Mouse (Mus musculus) cerebellum, adult 9-11 months (tissue): Measurements from ENCODE around the gene Map6.

ENCODE experiments used
- DNase-seq: peaks from one replicate; pipeline ENCODE4 v3.0.0; 2022

The Map6 gene

DNA sequence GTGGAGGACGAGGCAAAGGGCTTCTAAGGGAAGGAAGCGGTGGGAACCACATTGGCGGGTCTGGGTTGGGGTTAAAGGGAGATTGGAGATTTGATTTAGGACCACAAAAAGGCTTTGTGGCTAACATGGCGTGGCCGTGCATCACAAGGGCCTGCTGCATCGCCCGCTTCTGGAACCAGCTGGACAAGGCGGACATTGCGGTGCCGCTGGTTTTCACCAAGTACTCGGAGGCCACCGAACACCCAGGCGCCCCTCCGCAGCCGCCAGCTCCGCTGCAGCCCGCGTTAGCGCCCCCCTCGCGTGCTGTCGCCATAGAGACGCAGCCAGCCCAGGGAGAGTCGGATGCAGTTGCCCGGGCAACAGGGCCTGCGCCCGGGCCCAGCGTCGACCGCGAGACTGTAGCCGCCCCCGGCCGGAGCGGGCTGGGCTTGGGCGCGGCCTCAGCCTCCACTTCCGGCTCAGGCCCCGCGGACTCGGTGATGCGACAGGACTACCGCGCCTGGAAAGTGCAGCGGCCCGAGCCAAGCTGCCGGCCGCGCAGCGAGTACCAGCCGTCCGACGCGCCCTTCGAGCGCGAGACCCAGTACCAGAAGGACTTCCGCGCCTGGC lies 754 bp downstream of the Map6 start:
- DNase-seq: peak; percentile 79

DNA sequence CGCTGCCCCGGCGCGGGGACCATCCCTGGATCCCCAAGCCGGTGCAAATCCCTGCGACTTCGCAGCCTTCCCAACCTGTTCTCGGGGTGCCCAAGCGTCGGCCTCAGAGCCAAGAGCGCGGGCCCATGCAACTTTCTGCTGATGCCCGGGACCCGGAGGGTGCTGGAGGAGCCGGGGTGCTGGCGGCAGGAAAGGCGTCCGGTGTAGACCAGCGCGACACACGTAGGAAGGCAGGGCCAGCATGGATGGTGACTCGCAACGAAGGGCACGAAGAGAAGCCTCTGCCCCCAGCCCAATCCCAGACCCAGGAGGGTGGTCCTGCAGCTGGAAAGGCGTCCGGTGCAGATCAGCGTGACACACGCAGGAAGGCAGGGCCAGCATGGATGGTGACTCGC lies 1.3 kb downstream of the Map6 start:
- DNase-seq: no peak

DNA sequence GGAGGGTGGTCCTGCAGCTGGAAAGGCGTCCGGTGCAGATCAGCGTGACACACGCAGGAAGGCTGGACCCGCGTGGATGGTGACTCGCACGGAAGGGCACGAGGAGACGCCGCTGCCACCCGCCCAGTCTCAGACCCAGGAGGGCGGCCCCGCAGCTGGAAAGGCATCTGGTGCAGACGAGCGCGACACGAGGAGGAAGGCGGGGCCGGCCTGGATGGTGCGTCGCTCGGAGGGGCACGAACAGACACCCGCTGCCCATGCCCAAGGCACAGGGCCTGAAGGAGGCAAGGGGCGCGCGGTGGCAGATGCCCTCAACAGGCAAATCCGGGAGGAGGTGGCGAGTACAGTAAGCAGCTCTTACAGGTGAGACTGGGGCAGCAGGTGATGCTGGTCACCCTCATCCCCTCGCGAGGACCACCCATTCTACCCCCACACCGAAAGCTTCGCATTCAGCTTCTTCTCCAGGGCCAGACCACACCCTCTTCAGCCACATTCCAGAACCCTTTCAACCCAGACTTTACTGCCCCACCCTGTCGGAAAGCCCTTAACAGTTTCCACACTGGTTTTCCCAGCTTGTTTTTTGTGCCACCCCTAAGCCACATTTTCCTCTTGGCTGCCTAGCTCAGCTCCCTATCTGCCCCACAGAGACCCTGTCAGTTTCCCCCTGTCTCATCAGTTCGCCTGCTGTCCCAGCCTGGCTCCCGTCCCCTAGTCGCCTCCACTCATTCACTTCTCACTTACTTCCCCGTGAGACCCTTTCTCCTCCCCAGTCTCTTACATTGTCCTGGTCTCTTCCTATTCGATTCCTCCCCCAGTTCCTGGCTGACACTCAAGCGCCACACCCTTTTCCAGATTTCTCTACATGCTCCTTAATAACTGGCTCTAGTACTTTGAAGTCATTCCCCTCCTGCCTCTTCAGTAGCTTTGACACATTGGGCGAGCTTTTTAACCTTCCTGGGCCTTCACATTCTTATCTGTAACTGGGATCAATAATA lies 2.0 kb downstream of the Map6 start:
- DNase-seq: peak; percentile 40

DNA sequence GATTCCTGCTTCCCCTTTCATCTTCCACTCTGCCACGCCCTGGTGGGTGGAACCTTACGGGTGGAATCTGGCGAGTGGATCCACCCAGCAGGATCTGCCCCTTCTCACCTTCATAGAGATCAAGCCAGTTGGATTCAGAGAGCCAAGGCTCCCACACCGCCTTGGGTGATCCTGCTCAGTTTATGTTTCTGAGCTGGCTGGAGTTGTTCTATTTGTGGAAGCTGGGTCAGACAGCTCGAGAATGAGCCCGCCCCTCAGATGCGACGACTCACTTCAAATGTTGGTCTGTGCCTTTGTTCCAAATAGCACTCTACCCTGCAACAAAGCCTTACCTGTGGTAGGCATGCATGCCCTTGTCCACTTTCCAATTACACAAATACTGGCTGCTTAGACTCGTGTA lies 4.4 kb downstream of the Map6 start:
- DNase-seq: no peak

DNA sequence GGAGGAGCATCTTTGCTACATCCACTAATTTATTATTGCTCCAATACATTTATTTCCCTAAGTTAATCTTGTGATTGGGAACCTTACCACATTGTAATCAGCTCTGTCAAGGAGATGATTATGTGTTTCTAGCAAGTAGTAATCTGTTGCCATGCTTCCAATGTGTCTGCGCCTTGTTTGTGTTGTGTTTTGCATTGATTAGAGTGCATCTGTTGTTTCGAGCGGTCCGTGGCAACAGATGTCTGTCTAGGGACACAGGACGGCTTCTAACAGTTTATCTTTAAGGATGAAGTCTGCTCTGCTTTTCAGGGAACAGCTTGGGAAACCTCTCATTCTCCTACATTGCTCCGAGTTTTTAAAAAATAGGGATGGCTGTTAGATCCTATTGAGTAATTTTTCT lies 7.9 kb downstream of the Map6 start:
- no peak for DNase-seq

DNA sequence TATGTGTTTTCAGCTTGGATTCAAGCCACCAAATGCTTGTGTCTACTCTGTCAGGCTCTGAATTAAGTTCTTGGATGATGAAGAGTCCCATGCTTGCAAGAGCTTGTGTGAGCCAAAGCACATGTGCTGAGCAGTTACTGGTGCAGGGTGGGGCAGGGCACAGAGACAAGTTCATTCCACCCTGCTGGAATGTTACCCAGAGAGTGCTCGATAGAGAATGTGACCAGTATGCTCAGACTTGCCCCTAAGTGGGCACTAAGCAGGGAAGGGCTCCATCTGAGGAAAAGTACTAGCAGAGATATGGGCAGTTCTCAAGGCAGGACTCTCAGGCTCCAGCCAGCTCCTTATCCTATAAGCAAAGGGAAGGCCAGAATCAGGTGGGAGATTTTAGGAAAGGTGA lies 9.4 kb downstream of the Map6 start:
- no peak for DNase-seq

DNA sequence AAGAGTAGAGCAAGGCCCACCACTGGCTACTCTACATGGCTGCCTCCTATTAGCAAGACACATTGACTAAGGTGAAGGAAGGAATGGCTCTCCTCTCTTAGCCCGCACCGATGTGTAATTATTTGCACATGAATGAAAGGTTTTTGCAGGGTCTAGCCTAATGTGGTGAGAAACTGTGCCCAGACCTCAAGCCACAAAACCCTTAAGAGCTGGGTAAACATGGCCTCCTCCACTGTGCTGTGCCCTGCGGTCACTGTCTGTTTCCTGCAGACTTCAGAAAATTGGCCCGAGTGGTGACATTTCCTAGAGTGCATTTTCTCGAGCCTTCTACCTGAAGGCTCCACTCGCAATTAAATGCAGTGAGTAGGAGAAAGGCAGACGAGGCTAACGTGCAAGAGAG lies 11.1 kb downstream of the Map6 start:
- no peak for DNase-seq

DNA sequence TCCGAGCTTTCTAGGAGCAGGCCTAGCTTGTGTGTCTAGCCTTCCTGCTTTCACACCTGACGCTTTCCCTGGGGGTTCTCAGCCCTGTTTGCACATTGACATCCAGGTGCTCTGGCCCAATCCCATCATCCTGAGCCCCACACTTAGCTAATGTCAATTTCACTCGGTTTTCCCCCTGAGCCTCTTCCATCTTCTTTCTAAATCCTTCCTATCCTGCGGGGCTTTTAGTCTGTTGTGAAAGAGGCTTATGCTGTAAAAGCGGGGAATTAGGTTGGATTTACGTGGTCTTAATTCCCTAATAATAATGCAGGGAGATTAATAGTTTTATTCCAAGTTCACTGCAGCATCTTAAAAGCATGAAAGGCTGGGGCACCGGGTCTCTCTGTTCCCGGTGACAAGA lies 12.3 kb downstream of the Map6 start:
- DNase-seq: no peak

DNA sequence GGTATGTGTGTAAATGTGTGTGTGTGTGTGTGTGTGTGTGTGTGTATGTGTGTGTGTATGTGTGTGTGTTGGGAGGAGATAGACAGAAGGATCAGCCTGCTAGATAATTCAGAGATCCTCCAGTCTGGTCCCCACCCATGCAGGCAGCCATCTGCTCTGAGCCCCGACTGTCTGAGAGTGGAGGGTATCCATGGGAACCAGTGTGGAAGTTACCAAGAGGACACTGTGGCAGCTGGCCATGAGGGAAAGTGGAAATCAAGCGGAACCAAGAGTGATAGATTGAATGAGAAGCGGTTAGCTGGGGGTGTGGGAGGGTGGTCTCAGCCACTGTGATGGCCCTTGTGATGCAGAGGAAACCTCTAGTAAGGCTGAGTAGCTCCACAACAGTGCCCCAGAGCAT lies 20.0 kb downstream of the Map6 start:
- DNase-seq: no peak

DNA sequence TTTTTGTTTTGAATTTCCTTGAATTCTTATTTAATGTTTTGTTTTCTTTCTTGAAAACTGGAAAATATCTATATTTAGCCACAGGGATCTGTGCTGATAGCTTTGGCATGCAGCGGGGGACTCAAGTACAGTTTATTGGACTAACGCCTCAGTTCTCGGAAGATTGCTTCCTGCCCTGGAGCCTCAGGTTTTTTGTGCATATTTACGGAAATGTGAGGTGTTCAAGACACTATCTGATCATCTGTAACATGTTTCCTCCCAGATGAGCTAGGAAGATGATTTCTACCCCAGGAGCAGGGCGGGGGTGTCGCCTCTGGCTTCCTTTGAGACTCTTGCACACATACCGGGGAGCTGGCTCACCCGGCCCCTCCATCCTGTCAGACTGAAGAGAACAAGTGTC lies 22.8 kb downstream of the Map6 start:
- DNase-seq: no peak

DNA sequence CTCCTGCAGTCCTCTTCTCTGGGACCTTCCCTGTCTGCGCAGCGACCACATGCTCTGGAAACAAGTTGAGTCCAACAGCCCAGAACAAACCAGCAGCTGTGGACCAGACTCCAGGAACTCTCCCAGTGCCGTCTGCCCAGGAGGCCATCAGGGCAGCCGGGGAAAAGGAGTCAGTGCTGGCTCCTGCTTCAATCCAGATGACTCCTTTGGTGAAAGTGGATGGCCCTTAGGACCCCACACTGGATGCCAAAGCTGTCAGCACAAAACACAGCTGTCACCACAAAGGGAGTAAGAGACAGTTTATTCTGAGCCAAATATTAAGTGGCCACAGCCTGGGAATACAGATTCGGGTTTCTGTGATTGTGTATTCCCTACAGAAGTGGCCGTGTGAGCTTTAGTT lies 23.7 kb downstream of the Map6 start:
- no peak for DNase-seq

DNA sequence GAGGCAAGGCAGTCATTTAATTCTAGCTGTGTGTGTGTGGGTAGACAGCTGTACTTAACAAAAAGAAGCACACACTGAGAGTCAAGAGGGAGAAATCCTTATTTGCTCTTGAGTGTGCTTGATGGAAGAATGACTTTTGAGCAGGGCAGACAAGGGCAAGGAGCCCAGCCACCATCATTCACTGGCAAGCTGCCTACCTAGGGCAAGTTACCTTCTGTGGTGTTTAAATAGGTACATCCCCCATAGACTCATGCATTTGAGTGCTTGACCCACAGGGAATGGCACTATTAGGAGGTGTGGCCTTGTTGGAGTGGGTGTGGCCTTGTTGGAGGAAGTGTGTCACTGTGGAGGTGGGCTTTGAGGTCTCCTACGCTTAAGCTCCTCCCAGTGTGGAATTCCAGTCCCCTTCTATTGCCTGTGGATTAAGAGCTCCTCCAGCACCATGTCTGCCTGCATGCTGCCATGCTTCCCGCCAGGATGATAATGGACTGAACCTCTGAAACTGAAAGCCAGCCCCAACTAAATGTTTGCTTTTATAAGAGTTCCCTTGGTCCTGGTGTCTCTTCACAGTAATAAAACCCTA lies 27.0 kb downstream of the Map6 start:
- no peak for DNase-seq

DNA sequence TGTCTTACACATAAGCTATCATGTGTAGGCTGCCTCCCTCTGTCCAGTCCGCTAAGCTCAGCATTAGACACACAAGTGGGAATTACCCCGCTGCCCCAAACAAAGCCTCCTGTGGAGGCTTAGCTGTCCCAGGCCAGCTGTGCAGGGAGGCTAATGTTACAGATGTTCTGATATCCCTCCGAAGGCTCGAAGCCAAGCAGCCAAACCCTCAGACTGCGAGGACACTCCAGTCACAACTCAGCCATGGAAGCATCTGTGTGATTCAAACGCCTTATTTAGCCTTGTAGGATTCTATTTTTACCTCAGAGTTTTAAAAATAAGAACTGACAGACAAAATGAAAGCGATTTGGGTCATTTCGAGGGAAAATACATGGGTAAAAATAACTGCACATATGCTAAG lies 27.9 kb downstream of the Map6 start:
- no peak for DNase-seq

DNA sequence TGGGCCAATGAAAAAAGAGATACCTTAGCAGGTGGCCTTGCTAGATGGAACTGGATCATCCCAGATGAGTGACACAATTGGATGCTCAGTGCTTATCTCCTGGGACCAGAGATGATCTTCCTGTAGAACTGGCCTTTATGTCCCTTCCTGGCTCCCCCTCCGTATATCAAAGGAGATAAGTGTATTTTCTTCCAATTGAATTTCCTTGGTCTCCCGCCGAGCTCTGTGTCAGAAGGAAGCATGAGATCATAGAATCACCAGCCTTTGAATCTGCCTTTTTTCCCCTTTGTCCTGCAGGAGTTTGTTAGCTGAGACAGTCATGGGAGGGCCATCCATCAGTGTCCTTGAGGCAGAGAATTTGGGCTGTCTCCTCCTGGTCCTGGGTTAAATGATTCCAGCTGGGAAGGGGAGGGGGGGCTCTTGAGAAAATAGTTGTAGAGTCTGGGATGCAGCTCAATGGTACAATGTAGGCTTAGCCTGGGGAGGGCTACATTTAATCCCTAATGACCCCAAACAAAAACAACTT lies 33.5 kb downstream of the Map6 start:
- DNase-seq: no peak

DNA sequence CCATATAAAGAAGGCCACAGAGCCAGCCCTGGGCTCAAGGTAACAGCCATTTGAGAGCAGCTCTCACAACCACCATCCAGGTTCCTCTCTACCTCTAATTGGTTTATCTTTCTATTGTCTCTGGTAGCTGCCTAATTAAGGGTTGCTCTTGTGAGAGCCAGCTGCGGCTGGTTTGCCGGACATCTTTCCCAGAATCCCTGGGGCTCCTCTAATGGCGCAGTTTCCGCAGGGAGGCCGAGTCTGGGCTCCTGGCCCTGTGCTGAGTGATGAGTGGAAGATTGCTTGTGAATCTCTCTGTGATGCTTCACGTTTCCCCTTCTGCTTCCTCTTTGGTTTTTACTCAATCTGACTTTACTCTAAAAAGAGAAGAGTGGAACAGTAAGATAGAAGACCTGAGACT lies 36.8 kb downstream of the Map6 start:
- DNase-seq: no peak

DNA sequence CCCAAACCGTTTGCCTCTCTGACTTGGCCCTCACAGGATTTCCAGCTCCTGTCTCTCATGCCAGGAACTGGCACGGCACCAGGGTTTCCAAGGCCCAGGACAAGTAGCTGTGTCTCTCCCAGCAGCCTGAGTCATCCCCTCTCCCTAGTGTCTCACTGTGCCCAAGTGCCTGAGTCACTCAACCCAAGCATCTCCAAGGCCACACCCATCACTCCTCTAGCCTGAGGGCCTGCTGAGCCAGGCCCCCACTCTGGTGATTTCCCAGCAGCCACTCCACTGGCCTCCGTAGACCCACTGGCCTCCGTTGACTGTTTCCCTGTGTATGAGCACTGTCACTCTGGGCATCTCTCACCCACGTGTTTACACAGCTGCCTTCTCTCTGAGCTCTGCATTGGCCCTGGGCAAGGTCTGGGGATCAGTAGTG lies 37.7 kb downstream of the Map6 start:
- peak; percentile 87 for DNase-seq

DNA sequence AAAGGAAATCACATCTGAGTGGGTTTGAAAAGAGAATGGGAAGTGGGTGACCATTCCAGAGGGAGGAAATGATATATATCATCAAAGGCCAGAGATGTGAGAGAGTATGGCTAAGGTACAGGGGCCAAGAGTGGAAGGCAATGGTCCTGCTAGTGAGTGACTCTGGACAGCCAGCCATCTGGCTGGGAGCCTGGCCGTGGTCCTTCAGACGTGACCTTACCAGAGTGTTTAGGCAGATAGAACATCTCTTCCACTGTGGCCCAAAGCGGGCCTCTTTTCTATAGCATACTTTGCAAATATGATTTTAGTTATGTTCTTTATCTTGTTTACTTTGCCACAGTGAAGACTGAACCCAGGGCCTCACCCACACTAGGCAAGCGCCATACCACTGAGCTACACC lies 38.4 kb downstream of the Map6 start:
- DNase-seq: no peak

DNA sequence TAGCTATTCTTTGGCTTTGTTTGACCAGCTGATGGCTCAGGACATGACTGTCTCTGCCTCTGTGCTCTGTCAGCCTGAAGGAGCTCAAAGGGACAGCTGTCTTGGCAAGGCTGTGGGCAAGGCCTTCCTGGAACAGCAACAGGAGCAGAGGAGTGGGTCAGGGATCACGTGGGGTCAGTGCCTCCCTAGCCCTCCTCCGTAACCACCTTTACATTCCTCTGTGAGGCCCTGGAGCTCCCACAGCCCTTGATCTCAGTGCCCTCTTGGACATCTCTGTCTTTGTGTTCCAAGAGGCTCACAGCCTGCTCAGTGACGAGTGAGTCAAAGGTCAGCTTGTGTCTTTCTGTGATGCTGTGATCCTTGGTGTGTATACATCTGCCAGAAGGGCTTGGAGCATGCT lies 39.4 kb downstream of the Map6 start:
- no peak for DNase-seq

DNA sequence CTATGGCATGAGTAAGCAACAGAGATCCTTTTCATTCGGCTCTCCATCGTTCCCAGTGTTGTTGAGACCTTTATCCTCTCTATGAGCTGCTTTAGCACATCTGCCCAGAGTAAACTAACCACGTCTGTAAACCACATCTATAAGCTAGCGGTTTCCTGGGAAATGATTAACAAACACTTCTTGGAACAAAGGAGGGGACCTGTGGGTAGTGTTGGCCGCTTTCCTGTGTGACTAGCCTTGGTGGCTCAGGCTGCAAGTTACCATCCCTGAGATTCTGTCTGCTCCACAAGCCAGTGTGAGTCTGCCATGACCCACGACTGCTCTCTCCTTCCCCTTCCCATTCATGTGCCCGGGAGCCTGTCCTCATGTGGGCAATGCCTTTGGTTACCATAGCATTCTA lies 44.2 kb downstream of the Map6 start:
- DNase-seq: no peak

DNA sequence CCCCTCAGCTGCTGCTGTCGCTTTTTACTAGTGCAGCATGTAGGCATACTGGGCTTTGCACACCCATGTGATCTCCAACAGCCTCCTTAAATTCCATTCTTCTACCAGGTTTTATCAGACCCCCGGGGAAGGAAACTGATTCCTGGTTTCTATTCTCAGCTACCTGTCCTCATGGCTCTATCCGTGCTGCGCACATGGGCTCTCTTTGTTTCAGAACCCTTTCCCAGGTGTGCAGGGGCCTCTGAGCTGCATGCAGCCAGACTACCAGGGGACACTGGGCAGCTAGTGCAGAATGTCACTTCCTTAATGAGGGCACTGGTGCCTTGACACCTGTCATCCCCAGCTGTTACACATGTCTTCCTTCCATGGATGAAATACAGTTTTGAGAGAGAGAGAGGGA lies 44.8 kb downstream of the Map6 start:
- DNase-seq: no peak

DNA sequence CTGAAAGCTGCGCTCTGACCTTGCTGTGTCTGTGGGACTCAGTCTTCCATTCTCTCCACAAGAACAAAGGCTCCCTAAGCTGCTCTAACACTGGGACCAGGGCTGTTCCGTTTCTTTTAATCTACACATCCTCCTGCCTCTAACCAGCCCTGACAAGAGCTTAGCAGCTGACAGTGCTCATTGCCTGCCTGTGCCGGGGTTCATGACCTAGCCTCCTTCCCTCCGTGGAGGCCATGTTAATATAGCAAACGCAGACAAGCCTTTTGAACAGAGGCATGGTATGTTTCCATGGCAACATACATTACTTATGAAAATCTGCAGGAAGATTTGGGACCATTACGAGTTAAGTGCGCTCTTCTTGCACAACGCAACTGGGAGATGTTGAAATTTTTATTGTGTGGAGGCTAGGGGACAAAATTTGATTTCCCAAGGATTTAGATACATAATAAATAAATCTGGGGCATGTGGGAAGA lies 45.5 kb downstream of the Map6 start:
- DNase-seq: no peak

DNA sequence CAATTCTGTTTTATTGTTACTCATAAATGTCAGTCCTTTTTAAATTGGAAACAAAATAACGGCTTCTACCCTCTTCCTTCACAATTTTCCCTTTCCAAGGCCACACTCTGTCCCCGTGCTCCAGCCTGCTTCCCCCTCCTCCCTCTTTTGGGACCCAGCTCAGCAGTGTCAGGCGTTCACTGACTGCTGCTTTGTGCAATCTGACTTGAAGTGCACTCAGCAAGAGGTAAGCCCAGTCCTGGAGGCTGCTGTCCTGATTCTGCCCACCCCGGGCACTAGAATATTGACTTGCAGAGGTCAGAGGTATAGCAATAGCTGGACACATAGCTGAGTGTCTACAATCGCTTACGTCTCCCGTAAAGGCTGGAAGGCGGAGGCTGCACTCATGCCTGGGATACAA lies 46.0 kb downstream of the Map6 start:
- no peak for DNase-seq

DNA sequence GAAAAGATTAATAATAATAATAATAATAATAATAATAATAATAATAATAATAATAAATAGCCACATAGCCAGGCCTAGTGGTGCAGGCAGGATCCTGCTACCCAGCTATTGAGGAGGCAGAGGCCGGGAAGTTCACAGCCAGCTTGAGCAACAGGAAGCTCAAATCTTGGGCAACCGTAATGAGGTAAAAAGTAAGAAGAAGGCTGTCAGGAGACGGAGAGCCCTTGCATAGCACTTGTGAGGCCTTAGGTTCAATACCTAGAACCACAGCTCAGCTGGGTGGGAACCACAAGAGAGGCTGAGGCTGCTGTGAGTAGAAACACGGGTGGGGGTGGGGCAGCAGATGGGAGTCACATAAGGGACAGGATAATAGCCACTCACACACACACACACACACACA lies 47.3 kb downstream of the Map6 start:
- no peak for DNase-seq

DNA sequence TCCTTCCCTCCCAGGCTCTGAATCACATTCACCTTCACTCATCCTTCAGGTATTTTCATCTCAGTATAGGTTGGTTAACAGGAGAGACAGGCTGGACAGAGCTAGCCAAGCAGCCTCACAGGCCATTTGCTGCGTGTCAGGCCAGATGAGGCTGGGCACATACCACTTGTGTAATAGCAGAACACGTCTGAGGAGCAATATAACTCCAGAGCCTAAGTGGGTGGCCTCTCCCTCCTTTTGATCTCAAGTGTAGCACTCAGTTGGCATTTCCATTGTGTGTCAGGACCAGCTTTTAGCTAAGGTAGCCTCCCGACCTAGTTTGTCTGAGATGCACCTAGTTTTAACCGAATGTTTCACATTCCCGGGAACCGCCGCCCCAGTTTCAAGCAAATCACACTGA lies 49.0 kb downstream of the Map6 start:
- DNase-seq: no peak
